Mouse (Mus musculus): ENCODE measurements around the gene Cfap221. TPM values are rescaled to one million over a fixed set of nuclear protein-coding genes. Genes with fewer than 3 reads are reported as not detected.

The Cfap221 gene
- polyA plus RNA-seq, 1 experiment from 2014 or later = 1.0 TPM

DNA sequence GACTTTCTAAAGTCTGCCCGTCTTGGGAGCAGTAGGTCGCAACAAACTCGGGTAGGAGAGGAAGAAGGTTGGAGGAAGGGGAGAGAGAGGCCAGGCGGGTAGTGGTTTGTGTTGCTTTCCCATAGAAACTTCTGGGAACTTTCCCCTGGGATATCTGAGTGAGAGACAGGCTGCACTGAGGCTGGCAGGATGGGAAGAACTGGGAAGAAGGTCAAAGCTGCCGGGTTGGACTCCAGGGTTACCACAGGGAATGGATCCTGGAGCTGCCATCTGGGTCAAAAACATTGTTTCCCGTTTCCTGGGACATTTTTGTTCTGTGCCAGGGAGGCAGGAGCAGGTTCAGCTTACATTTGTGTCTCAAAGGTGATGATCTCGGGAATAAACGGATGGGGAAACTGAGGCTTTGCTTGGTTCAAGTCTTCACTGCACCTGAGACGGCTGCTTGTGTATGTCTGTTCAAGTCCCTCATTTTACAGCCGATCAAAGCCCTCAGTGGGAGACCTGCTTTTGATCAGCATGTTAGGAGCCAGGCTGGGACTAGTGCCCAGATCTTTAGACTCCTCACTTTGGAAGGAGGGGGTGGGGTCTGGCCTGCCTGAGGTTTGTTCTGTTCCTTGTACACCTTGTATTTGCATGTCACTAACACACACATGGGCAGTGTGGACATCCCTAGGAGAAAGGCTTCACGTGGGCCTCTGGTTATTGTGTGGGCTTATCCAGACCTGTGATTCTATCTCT, 11.0 kb upstream of the Cfap221 start:
- peaks cover 8% of the 10 kb centered on the region for H3K27me3 ChIP-seq
- in situ Hi-C loops (cut with MboI; ENCODE audit: low pct_unique_long_range_greater_than_20kb) = no loop called here
- no peak for TF ChIP-seq CTCF (IDR thresholded peaks at IDR 0.05)
- CTCF ChIA-PET = interaction anchor here (1.6 kb wide), 1 partner anchor 10 kb away, joined by 4 read pairs; the partner anchor contains the start of gene Cfap221
- DNase-seq (ENCODE audit: low read depth, low spot score) (no peak), ATAC-seq (no peak)
- POLR2A ChIA-PET = interaction anchor here (0.6 kb wide), 1 partner anchor 461 kb away, joined by 3 read pairs; no protein-coding TSS in a partner anchor

- TF ChIP-seq CTCF (IDR thresholded peaks at IDR 0.05) = no peak
- ChIA-PET POLR2A (no interaction called here), CTCF (interaction anchor here (1.6 kb wide), 1 partner anchor 9 kb away, joined by 4 read pairs; the partner anchor contains the start of gene Cfap221)
- in situ Hi-C loops (cut with MboI; ENCODE audit: low pct_unique_long_range_greater_than_20kb) = no loop called here
- ATAC-seq (no peak), DNase-seq (ENCODE audit: low read depth, low spot score) (no peak)
- peaks cover 17% of the 10 kb centered on the region for H3K27me3 ChIP-seq
Measured at GRCm38 (mm10) chr1:120006844-120007790, 10.1 kb upstream of the Cfap221 start, which contains the start of gene Sctr. TSS of gene Sctr (plus strand) at chr1:120006894.

GRCm38 (mm10) chr1:119997644-119998043, 610 bp upstream of the Cfap221 start:
- ChIA-PET POLR2A (no interaction called here), CTCF (interaction anchor here (1.8 to 2.2 kb wide), 2 partner anchors 10 to 16 kb away, joined by 4 to 8 read pairs; no protein-coding TSS in a partner anchor)
- ATAC-seq (peak; percentile 15), DNase-seq (ENCODE audit: low read depth, low spot score) (no peak)
- peak; percentile 54 for TF ChIP-seq CTCF (IDR thresholded peaks at IDR 0.05)
- in situ Hi-C loops (cut with MboI; ENCODE audit: low pct_unique_long_range_greater_than_20kb) = no loop called here
- H3K27me3 ChIP-seq = peaks cover 6% of the 10 kb centered on the region

DNA sequence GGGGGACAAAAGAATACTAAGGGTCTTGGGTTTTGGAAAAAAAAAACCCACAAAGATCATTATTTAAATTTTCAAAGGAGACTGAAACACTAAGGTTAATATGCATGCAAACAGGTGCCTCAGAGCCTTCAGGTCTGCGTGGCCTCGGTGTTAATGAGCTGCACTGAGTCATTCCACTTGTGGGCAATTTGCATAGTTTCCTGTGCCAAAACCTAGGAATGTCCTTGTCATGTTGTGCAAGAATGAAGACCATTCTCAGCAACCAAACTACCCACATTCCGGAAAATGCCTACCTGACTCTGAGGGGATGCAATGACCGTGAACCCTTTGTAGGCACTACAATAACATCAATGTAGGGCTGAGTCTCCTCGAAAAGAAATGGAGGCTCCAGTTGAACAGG, 10.5 kb downstream of the Cfap221 start:
- H3K27me3 ChIP-seq = no peaks in the 10 kb centered on the region
- ATAC-seq = peak; percentile 90
- no peak for TF ChIP-seq CTCF (IDR thresholded peaks at IDR 0.05)
- POLR2A ChIA-PET = interaction anchor here (0.5 kb wide), 1 partner anchor 607 kb away, joined by 3 read pairs; no protein-coding TSS in a partner anchor
- DNase-seq (ENCODE audit: low read depth, low spot score) = peak; percentile 17
- in situ Hi-C loops (cut with MboI; ENCODE audit: low pct_unique_long_range_greater_than_20kb) = no loop called here
- CTCF ChIA-PET = interaction anchor here (2.2 kb wide), 1 partner anchor 9 kb away, joined by 7 read pairs; no protein-coding TSS in a partner anchor

DNA sequence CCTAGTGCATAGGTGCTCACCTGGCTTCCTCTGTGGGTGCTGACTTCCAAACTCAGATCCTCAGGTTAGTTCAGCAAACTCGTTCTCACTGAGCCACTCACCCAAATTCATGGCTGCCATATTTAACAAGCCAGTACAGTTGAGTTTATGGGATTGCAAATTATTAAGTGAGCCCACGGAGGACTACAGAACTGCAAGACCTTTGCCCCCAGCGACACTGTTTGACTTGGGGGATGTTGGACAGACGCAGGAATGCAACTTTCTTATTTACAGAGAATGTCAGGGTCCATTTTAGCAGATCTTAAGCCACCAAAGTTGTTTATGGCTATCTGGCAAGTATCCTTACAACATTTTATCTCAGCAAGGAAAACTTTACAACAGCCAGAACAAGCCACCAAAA, 21.9 kb downstream of the Cfap221 start:
- DNase-seq (ENCODE audit: low read depth, low spot score) = no peak
- no peak for TF ChIP-seq CTCF (IDR thresholded peaks at IDR 0.05)
- POLR2A ChIA-PET = no interaction called here
- ATAC-seq = no peak
- in situ Hi-C loops (cut with MboI; ENCODE audit: low pct_unique_long_range_greater_than_20kb) = no loop called here
- CTCF ChIA-PET = interaction anchor here (1.1 kb wide), 1 partner anchor 51 kb away, joined by 3 read pairs; no protein-coding TSS in a partner anchor
- H3K27me3 ChIP-seq = no peaks in the 10 kb centered on the region

GRCm38 (mm10) chr1:119973117-119973516, 23.9 kb downstream of the Cfap221 start:
- no peak for ATAC-seq
- in situ Hi-C loops (cut with MboI; ENCODE audit: low pct_unique_long_range_greater_than_20kb) = no loop called here
- no peak for TF ChIP-seq CTCF (IDR thresholded peaks at IDR 0.05)
- no peaks in the 10 kb centered on the region for H3K27me3 ChIP-seq
- DNase-seq (ENCODE audit: low read depth, low spot score) = no peak
- CTCF ChIA-PET = interaction anchor here (1.5 to 1.8 kb wide), 2 partner anchors 26 to 54 kb away, joined by 3 to 4 read pairs; no protein-coding TSS in a partner anchor
- POLR2A ChIA-PET = interaction anchor here (0.5 kb wide), 1 partner anchor 30 kb away, joined by 3 read pairs; no protein-coding TSS in a partner anchor

DNA sequence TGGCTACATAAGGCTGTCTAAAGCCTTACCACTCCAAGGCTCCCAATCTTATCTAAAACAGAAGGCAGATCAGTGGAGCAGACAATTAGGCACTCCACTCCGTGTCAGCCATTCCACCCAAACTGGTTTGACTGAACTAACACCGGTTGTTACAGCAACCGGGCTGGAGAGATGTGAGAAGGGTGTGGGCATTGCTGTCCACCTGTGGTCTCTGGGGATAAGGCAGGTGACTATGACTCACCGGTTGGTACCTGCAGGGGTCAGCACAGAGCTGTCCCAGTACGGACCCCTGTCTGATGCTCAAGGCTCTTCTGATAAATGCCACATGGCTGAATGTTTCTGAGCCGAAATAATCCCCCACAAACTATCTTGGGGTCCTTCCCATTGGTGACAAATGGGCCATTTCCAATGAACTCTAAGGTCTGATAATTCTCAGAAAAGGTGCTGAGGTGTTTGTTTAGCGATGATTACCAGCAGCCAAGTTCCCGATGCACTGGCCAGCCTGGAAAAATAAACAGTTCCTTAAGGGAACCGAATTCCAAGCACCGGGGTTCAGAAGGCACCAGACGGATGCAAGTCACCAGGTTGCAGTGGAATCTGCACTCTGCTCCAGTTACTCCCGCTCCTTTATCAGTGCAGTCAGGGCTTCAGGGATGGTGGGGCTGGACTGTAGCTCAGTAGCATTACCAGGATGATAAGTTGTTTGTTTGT, 31.1 kb downstream of the Cfap221 start:
- ATAC-seq (no peak), DNase-seq (ENCODE audit: low read depth, low spot score) (no peak)
- POLR2A ChIA-PET = no interaction called here
- in situ Hi-C loops (cut with MboI; ENCODE audit: low pct_unique_long_range_greater_than_20kb) = no loop called here
- H3K27me3 ChIP-seq = peaks cover 4% of the 10 kb centered on the region
- CTCF ChIA-PET = no interaction called here
- TF ChIP-seq CTCF (IDR thresholded peaks at IDR 0.05) = no peak

DNA sequence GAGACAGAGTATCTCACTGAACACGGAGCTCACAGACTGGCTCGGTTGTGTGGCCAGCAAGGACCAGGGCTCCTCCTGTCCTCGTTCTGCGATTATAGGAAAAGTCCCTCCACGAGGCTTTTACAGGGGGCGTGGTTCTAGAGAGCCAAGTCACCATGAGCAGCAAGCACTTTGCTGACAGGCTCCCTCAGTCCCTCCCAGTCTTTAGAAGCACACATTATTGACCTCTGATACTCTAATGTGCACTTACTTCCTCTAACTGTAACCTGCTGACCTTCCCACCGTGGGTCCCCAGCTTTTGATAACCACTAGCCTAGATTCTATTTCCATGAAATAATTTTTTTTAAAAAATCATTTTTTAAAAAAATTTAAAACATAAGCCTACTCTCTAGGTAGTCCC, 37.1 kb downstream of the Cfap221 start:
- ATAC-seq (no peak), DNase-seq (ENCODE audit: low read depth, low spot score) (no peak)
- no peaks in the 10 kb centered on the region for H3K27me3 ChIP-seq
- ChIA-PET CTCF (interaction anchor here (0.8 kb wide), 1 partner anchor 53 kb away, joined by 3 read pairs; no protein-coding TSS in a partner anchor), POLR2A (no interaction called here)
- in situ Hi-C loops (cut with MboI; ENCODE audit: low pct_unique_long_range_greater_than_20kb) = no loop called here
- TF ChIP-seq CTCF (IDR thresholded peaks at IDR 0.05) = no peak

DNA sequence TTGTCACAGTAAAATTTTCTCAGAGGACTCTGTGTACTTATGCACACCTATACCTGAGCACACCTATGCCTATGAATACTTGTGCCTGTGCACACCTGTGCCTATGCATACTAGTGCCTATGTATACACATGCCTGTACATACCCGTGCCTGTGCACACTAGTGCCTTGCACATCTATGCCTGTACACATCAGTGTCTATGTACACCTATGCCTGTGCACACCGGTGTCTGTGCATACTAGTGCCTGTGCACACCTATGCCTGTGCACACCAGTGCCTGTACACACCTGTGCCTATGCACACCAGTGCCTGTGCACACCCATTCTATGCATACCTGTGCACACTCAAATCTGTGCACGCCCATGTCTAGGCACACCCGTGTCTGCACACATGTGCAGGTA, 37.6 kb downstream of the Cfap221 start:
- no peak for ATAC-seq
- CTCF ChIA-PET = no interaction called here
- in situ Hi-C loops (cut with MboI; ENCODE audit: low pct_unique_long_range_greater_than_20kb) = no loop called here

DNA sequence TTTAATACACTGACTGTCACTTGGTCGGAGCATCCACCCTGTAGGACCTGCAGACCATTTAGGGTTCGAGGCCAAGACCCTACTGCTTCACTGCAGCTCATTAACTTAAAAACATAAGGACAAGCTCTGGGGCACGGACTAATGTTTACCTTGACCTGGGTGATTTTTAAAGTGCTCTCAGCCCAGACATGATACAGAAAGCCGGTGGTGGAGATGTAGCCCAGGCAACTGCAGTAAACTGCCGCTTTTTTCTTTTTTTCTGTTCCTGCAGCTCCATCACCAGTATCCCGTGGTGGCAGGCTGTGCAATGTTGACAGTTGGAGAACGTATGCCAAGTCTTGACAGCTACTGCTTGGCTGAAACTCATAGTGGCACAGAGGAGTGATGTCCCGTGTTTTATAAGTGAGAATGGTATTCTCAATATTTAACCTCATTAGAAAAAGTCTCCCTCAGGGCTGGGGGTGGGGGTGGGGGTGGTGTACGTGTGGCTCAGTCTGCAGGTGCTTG, 39.3 kb downstream of the Cfap221 start:
- in situ Hi-C loops (cut with MboI; ENCODE audit: low pct_unique_long_range_greater_than_20kb) = no loop called here
- POLR2A ChIA-PET = no interaction called here
- no peak for ATAC-seq
- TF ChIP-seq CTCF (IDR thresholded peaks at IDR 0.05) = no peak
- no peak for DNase-seq (ENCODE audit: low read depth, low spot score)
- no peaks in the 10 kb centered on the region for H3K27me3 ChIP-seq
- CTCF ChIA-PET = no interaction called here

More for the DNA sequence above, 37.6 kb downstream of the Cfap221 start:
- POLR2A ChIA-PET = no interaction called here
- no peak for TF ChIP-seq CTCF (IDR thresholded peaks at IDR 0.05)
- no peak for DNase-seq (ENCODE audit: low read depth, low spot score)
- H3K27me3 ChIP-seq = no peaks in the 10 kb centered on the region
